Mouse (Mus musculus): ENCODE measurements around the gene Bcan. TPM values are rescaled to one million over a fixed set of nuclear protein-coding genes. Genes with fewer than 3 reads are reported as not detected.
A peak's percentile ranks its signal among the peaks of the same experiment; 100 is the strongest.

Bcan gene
- total and polyA plus RNA-seq, 3 experiments: 0.09 to 0.55 TPM; not detected in 1

DNA sequence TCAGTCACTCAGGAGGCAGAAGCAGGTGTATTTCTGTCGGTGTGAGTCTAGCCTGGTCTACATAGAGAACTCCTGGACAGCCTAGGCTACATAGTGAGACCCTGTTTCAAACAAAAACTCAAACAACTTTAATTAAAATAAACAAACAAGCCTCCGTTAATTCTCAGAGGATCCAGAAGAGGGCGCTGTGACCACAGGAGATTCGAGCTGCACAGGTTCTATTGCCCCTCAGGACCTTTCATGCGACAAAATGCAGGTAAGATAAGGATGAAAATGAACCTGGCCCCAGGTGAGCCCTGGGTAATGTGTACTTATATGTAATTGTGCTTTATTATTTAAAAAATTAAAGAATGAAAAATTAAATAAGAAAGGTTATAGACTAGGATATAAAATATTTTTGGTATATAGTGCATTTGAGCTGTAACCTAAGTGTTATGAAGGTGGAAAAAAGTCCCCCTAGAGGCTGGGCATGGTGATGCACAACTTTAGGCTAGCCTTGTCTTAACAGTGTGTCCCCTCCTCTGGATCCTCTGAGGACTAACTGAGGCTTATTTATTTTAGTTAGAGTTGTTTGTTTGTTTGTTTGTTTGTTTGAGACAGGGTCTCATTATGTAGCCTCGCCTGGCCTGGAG, 10.7 kb upstream of the Bcan start:
- Histone ChIP-seq H3K4me1 (ENCODE audit: control insufficient read depth, insufficient read depth, low read length) (no peaks in the 10 kb centered on the region), H3K36me3 (ENCODE audit: control insufficient read depth, insufficient read depth, low read length) (no peaks in the 10 kb centered on the region), H3K27ac (no peak overlapping the region), H3K27me3 (ENCODE audit: control insufficient read depth, insufficient read depth, low read length) (no peaks in the 10 kb centered on the region), H3K79me2 (replicated peaks; ENCODE audit: control insufficient read depth, insufficient read depth, low read length) (no peaks in the 10 kb centered on the region), H3K9ac (ENCODE audit: low read depth, low read length) (no peak overlapping the region), H3K4me3 (no peak overlapping the region)
- intact Hi-C loops (cut with DNase I): loop anchor here (1.0 to 5.0 kb wide), 2 partner anchors 61 to 232 kb away; no protein-coding TSS in a partner anchor
- DNase-seq: no peak
- no peak for TF ChIP-seq POLR2A (IDR thresholded peaks at IDR 0.05; ENCODE audit: insufficient read depth, low read depth, low read length)
- TF ChIP-seq EP300 (IDR thresholded peaks at IDR 0.05; ENCODE audit: insufficient read depth, low read depth, low read length): no peak
- peak; percentile 78 for TF ChIP-seq CTCF (IDR thresholded peaks at IDR 0.05)
- WGBS: 8% methylated on average over 6 of the region's 6 CpGs

DNA sequence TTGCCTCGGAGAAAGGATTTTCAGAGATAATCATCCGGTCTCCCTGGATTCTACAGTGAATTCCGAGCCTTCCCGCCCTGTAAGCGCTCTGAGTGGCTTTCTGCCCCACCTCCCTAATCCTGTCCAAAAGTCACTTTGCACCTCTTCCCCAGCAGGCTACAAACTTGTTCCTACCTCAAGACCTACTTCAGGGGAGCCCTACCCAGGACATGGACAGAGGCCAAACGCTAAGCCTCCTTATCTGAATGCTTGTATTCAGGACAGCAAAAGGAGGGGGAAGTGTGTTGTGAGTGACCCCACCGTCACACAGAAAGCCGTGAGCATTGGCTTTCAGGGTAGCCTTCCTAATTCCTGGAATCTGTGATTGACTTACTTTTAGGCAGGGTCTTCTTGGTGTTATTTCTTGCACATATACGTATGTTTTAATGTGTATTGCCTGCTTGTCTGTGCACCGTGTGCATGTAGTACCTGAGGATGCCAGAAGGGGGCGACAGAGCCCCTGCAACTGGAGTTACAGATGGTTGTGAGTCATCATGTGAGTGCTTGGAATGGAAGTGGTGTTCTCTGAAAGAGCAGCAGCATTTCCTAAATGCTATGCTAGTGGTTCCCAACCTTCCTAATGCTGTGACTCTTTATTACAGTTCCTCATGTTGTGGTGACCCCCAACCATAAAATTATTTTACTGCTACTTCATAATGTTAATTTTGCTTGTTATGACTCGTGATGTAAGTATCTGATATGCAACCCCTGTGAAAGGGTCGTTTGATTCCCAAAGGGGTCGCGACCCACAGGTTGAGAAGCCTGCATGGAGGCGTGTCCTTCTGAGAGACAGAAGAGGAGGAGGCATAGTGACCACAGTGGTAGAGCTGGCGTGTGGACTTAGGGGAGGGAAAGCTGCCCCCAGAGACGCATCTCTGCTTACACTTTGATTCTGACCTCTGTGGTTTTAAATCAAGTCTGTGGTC, 6.1 kb upstream of the Bcan start:
- H3K79me2 ChIP-seq (replicated peaks; ENCODE audit: control insufficient read depth, insufficient read depth, low read length): no peaks in the 10 kb centered on the region
- TF ChIP-seq POLR2A (IDR thresholded peaks at IDR 0.05; ENCODE audit: insufficient read depth, low read depth, low read length) (no peak), CTCF (IDR thresholded peaks at IDR 0.05) (peak; percentile 57)
- H3K9ac ChIP-seq (ENCODE audit: low read depth, low read length): no peak overlapping the region
- intact Hi-C loops (cut with DNase I): no loop called here
- H3K27ac ChIP-seq: no peak overlapping the region
- DNase-seq: no peak
- H3K4me3 ChIP-seq: no peak overlapping the region
- no peaks in the 10 kb centered on the region for H3K4me1 ChIP-seq (ENCODE audit: control insufficient read depth, insufficient read depth, low read length)
- no peaks in the 10 kb centered on the region for H3K36me3 ChIP-seq (ENCODE audit: control insufficient read depth, insufficient read depth, low read length)
- 64% methylated on average over 18 of the region's 18 CpGs for WGBS
- peaks cover 2% of the 10 kb centered on the region for H3K27me3 ChIP-seq (ENCODE audit: control insufficient read depth, insufficient read depth, low read length)

DNA sequence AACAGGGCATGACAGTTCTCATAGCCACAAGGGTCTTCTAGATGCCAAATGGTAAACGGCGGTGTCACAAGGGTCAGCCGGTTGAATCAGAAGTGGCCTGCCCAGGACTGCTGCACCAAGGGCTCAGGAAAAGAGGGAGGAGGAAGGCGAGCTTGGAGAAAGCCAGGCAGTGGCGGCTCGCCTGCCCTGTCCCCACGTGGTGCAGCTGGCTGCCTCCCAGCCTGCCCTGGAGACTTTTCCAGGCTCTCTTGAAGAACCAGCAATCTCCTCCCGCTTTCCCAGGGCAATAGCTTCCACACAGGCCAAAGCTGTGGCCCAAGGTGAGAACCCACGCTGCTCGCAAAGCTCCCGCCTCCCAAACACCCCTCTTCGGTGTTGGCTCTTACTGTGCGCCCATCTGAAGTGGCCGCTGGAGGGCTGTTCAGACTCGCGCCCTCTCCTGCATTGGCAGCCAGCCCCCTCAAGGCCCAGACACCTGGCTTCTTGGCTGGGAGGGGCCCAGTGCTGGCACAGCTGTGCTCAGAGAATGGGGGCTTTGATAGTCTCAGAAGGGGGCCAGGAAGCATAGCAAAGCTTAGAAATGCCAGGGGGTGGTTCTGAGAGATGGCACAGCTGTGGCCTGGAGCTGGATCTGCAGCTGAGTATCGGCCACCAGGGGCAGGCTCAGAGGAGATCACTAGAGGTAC, 2.4 kb upstream of the Bcan start:
- intact Hi-C loops (cut with DNase I): no loop called here
- TF ChIP-seq CTCF (IDR thresholded peaks at IDR 0.05) (no peak), POLR2A (IDR thresholded peaks at IDR 0.05; ENCODE audit: insufficient read depth, low read depth, low read length) (no peak), EP300 (IDR thresholded peaks at IDR 0.05; ENCODE audit: insufficient read depth, low read depth, low read length) (no peak)
- no peak overlapping the region for H3K9ac ChIP-seq (ENCODE audit: low read depth, low read length)
- H3K4me1 ChIP-seq (ENCODE audit: control insufficient read depth, insufficient read depth, low read length): no peaks in the 10 kb centered on the region
- DNase-seq: no peak
- peaks cover 23% of the 10 kb centered on the region for H3K27me3 ChIP-seq (ENCODE audit: control insufficient read depth, insufficient read depth, low read length)
- H3K4me3 ChIP-seq: no peak overlapping the region
- WGBS: 5% methylated on average over 17 of the region's 17 CpGs
- H3K27ac ChIP-seq: no peak overlapping the region
- H3K79me2 ChIP-seq (replicated peaks; ENCODE audit: control insufficient read depth, insufficient read depth, low read length): no peaks in the 10 kb centered on the region
- H3K36me3 ChIP-seq (ENCODE audit: control insufficient read depth, insufficient read depth, low read length): no peaks in the 10 kb centered on the region

DNA sequence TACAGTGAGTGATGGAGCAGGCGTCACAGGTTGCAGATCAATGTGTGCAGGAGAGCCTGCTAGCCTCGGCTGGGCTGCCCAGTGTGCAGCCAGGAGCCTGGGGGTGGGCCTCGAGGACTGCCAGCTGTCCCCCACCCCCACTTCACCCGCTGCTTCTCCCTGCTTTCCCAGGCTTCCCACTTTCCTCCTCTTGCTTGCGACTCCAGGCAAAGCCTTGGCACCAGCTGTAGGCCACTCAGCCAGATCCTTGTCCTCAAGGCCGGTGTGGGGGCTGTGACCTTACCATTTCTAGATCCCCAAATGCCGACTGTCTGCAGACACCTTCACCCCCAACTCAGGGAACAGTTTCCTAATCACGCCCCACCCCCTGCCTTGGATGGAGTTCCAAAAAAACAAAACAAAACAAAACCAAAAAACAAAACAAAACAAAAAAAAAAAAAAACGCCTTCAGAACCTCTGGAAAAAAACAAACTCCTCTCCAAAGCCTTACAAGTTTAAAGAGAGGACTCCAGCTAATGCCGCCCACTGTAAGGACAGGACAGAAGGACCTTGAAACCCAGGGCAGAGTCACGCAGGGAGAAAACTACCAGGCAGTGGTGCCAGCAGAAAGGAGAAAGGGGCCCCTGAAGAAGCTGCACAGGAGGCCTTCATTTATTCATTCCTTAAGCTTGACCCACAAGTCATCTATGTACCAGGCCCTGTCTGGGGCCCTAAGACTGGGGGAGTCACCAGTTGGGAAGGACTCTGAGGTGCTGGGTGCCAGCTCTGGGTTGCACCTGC, 976 bp upstream of the Bcan start:
- Histone ChIP-seq H3K9ac (ENCODE audit: low read depth, low read length) (no peak overlapping the region), H3K79me2 (replicated peaks; ENCODE audit: control insufficient read depth, insufficient read depth, low read length) (no peaks in the 10 kb centered on the region), H3K4me1 (ENCODE audit: control insufficient read depth, insufficient read depth, low read length) (0 out of 2 replicates have a peak, but pooled peaks cover 1% of the 10 kb centered on the region), H3K27me3 (ENCODE audit: control insufficient read depth, insufficient read depth, low read length) (peaks cover 31% of the 10 kb centered on the region), H3K36me3 (ENCODE audit: control insufficient read depth, insufficient read depth, low read length) (no peaks in the 10 kb centered on the region), H3K4me3 (no peak overlapping the region), H3K27ac (no peak overlapping the region)
- WGBS: 21% methylated on average over 11 of the region's 11 CpGs
- DNase-seq: no peak
- intact Hi-C loops (cut with DNase I): no loop called here
- TF ChIP-seq POLR2A (IDR thresholded peaks at IDR 0.05; ENCODE audit: insufficient read depth, low read depth, low read length) (no peak), EP300 (IDR thresholded peaks at IDR 0.05; ENCODE audit: insufficient read depth, low read depth, low read length) (no peak), CTCF (IDR thresholded peaks at IDR 0.05) (no peak)

DNA sequence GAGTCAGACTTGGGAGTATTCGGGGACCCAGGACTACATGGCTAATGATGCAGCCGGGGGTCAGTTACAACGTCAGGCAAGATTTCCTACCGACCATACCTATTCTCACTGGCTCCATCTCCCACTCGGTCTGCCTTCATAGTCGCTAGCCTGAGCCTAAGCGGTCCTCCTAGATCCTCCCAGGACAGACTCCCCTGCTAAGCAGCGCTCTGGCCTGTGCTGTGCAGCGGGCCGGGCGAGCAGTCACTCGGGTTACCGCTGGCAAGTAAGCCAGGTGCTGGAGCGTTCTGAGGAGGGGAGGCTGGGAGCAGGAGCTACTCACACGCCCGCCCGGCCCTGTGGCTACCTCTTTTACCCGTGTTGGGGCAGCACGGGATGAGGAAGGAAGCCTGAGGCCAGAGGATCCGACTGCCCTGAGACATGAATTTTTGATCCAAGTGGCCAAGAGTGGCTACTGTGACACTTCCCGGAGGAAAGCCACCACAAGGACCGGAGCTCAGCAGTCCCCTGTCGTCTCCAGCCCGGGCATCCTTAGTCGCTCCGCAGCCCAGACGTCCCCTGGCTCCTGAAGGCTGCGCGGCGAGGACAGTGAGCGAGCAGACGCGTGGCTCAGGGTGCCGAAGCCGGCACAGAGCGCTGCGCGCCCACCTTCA, 661 bp downstream of the Bcan start:
- no peak for TF ChIP-seq EP300 (IDR thresholded peaks at IDR 0.05; ENCODE audit: insufficient read depth, low read depth, low read length)
- TF ChIP-seq POLR2A (IDR thresholded peaks at IDR 0.05; ENCODE audit: insufficient read depth, low read depth, low read length): no peak
- TF ChIP-seq CTCF (IDR thresholded peaks at IDR 0.05): no peak
- peaks cover 35% of the 10 kb centered on the region for H3K27me3 ChIP-seq (ENCODE audit: control insufficient read depth, insufficient read depth, low read length)
- H3K36me3 ChIP-seq (ENCODE audit: control insufficient read depth, insufficient read depth, low read length): no peaks in the 10 kb centered on the region
- H3K27ac ChIP-seq: no peak overlapping the region
- intact Hi-C loops (cut with DNase I): no loop called here
- H3K4me3 ChIP-seq: no peak overlapping the region
- 2% methylated on average over 38 of the region's 38 CpGs for WGBS
- H3K9ac ChIP-seq (ENCODE audit: low read depth, low read length): no peak overlapping the region
- no peaks in the 10 kb centered on the region for H3K79me2 ChIP-seq (replicated peaks; ENCODE audit: control insufficient read depth, insufficient read depth, low read length)
- no peak for DNase-seq
- 0 out of 2 replicates have a peak, but pooled peaks cover 1% of the 10 kb centered on the region for H3K4me1 ChIP-seq (ENCODE audit: control insufficient read depth, insufficient read depth, low read length)

All from heart, adult 2 months (tissue).